22 mouse cellular contexts compared by ENCODE assay signal in genomic region chr3:137576146-137576545, GRCm38 (mm10). TPM values are rescaled to one million over a fixed set of nuclear protein-coding genes. Genes with fewer than 3 reads are reported as not detected.
DNase-seq lines count a peak whose midpoint lies in the region; ATAC-seq lines count a peak whose summit lies in the region.
"Had no signal": no experiment of that assay in that cellular context is flagged by ENCODE, and none has a peak within 500 bp of the region (broad histone marks: within the 10 kb centered on the region; RNA-seq: fewer than 3 reads in every experiment).

No protein-coding gene starts in this region.

- no peak overlapping the region for H3K27ac ChIP-seq in forebrain, embryonic 14.5 days (ENCODE audit: low read depth, low read length)

- no peaks in the 10 kb centered on the region for H3K27me3 ChIP-seq in forebrain, embryonic 14.5 days (replicated peaks; ENCODE audit: control insufficient read depth, insufficient read depth, low read length)
- H3K27me3 ChIP-seq: CH12.LX, Patski had no signal

- H3K9me3 ChIP-seq in forebrain, embryonic 14.5 days (replicated peaks; ENCODE audit: control insufficient read depth, low read length) = no peaks in the 10 kb centered on the region
- H3K9me3 ChIP-seq: G1E had no signal

- no peak overlapping the region for H3K9ac ChIP-seq in forebrain, embryonic 14.5 days (ENCODE audit: low read length)

- H3K36me3 ChIP-seq in forebrain, embryonic 14.5 days (ENCODE audit: control insufficient read depth, insufficient read depth, low read length) = no peaks in the 10 kb centered on the region
- H3K36me3 ChIP-seq: G1E had no signal

- no peak overlapping the region for H3K4me3 ChIP-seq in forebrain, embryonic 14.5 days (ENCODE audit: low read depth, low read length)

- no peaks in the 10 kb centered on the region for H3K4me1 ChIP-seq in forebrain, embryonic 14.5 days (ENCODE audit: control insufficient read depth, insufficient read depth, low read length)

- WGBS in forebrain, embryonic 14.5 days = 42% methylated on average over 4 of the region's 4 CpGs

- DNase-seq in Muller cell, postnatal 12 days (ENCODE audit: inconsistent ontology term) = peak; percentile 44
- DNase-seq in retina, embryonic 14.5 days (ENCODE audit: low spot score) = peak; percentile 64
- peak; percentile 79 for DNase-seq in retina, postnatal 1 day
- DNase-seq in T-cell, adult 2 months (ENCODE audit: low spot score) = no peak
- DNase-seq in thymus, postnatal 36 days = no peak
- DNase-seq in forebrain, embryonic 14.5 days (ENCODE audit: low spot score) = no peak
- DNase-seq: adrenal gland, adult 2 months; adrenal gland, adult 8-10 months; adrenal gland, postnatal 10 days; adrenal gland, postnatal 14 days; adrenal gland, postnatal 25 days; adrenal gland, postnatal 36 days; B cell, adult 2 months; cerebellum, adult 11 months; cerebellum, adult 11-12 months; cerebellum, adult 18-20 months; cerebellum, adult 8-10 months had no signal

- ATAC-seq in forebrain, embryonic 14.5 days = no peak
- ATAC-seq: activated CD4-positive, CD25-positive, alpha-beta regulatory T cell, adult 4 months; CD4-positive, CD25-positive, alpha-beta regulatory T cell, adult 4 months; Patski had no signal

- H3K4me2 ChIP-seq in forebrain, embryonic 14.5 days (ENCODE audit: low read length) = no peak overlapping the region

RNA-seq across cellular contexts. Expression of gene Ddit4l, which starts 45.3 kb away (rescaled TPM):
- 8.3 and 10.8 TPM in 2 replicates for polyA plus RNA-seq in forebrain, embryonic 14.5 days (2014; fragmentation: Nextera tagmentation; extraction: Ambion mirVana)
- polyA plus RNA-seq: CD4-positive, CD25-positive, alpha-beta regulatory T cell, adult 4 months; G1E had no signal

Comparison
In these comparisons a context has a peak if more than half of its experiments do, and no peak if none do; other contexts are left out.
1. DNase-seq: peak in Muller cell, postnatal 12 days (single experiment), retina, embryonic 14.5 days (single experiment) and retina, postnatal 1 day (single experiment); none in T-cell, adult 2 months (single experiment), thymus, postnatal 36 days (0 of 2) and forebrain, embryonic 14.5 days (single experiment).